Mouse (Mus musculus) monocyte, adult 5-6 weeks (primary cell): ENCODE results near the gene Ranbp3. TPM values are rescaled to one million over a fixed set of nuclear protein-coding genes. Genes with fewer than 3 reads are reported as not detected.
A peak's percentile ranks its signal among the peaks of the same experiment; 100 is the strongest.
"Not testable (repeated sequence)": the region's sequence is repeated elsewhere in the genome, so short reads cannot be mapped to it uniquely, and the experiment has no call there.

Experiments
- ATAC-seq: fragments of 153-309, 156-312 bp; replicated peaks from 2 replicates; pipeline ENCODE4 v1.8.0; 2017; ENCODE audit warnings: mild to moderate bottlenecking; ENCODE audit not compliant: low TSS enrichment, insufficient number of reproducible peaks, severe bottlenecking, poor library complexity, low FRiP score
- total RNA-seq: library from RNA; stranded (forward); fragments of 200-1000, 200-491, 200-594 nt; gene quantifications from 3 replicates; pipeline ENCODE4 v1.2.3, GENCODE M21; 2017

Ranbp3 gene
- 55.6 to 66.4 TPM (median 62.1 TPM) in 3 replicates for total RNA-seq

DNA sequence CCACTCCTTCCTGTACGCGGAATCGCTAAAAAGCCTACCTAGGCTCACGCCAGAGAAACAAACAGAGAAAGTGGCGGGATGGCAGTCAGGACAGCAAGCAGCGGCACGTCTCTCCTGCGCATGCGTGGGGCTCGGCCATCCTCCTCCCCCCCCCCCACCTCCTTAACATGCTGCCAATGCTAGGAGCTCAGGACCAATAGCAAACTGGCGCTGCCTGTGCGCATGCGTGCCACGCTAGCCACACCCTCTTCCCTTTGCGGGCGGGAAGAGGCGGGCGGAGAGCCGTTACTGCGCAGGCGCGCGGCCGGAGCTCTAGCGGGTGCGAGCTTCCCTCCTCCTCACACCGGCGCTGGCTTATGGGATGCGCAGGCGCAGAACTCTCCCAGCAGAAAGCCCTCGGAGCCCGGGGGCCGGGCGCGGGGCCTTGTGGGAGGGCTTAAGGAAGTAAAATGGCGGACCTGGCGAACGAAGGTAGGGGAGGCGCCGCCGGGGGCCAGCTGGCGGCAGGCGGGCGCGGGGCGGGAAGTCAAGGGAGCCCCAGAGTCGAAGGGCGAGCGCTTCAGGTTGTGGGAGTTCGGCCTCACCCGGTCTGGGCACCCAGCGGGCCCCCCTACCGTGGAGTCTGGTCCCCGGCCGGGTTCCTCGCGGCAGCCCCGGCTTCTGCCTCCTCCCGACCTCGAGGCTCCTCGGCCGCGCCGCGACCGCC lies at the start of gene Ranbp3:
Gene Ranbp3, plus strand, starts transcription at position 354 of the 706 bp plus-strand sequence.
- ATAC-seq = peak; percentile 89

DNA sequence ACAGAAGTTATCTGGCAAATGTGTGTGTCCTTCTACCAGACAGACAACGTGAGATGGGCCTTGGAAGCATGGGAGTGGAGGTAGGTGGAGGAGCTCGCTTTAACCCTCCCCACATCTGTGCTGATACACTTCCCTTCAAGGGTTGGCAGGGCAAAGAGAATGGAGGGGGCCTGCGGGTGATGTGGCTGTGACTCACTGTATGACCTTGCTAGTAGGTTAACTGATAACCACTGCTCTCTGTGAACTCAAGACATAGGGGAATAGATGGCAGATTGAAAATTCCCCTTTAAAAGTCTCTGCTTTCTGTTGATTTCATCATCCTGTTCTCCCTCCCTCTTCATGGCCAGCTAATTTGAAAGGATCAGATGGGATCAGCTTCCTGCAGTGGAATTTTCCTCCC lies 47.6 kb upstream of the Ranbp3 start:
- ATAC-seq = no peak

DNA sequence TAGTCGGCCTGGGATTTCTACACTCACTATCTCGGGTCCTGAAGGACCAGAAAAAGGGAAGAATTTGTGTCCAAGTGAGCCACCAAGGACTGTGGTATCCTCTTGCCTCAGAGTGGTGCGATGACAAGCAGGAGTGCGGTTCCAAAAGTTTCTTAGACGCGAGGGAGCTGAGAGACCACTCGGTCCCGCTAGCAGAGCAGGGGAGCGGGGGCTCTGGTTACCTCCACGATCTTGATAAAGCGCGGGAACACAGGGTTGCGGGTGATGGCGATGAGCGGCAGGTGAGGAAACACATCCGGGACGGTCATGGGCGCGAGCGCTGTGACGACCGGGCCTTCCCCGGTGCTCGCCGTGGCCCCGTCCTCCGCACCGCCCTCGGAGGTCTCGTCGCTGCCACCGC lies 46.8 kb upstream of the Ranbp3 start:
- ATAC-seq = no peak

DNA sequence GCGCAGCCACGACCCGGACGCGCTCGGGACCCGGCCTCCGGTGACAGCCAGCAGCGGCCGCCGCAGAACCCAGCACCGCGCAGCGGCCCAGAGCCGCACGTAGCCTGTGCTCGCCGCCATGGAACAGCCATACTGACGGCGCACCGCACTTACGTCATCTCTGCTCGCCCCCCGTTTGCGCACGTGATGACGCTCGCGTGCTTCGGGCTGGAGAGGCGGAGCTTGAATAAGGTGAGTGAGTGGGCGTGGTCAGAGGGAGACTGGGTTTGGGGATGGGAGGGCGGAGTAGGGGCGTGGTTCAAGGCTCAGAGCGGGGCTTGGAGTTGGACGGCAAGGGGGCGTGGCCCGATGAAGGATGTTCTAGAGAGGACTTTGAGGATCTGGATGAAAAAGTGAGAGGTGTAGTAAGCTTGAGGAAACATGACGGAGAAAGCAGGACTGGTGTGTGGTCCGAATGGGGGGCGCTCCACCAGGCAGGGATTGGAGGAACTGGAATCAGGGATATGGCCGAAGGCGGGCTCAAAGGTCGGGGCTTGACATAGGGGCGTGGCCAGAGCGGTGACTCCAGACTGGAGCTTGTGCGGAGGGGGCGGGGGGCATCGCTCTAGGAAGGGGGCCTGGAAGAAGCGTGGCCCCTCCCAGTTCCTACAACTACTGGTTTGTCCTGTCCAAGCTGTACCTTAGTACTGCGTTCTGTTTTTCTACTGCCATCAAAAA lies 46.2 kb upstream of the Ranbp3 start, which contains the start of gene Lonp1:
Gene Lonp1, minus strand, starts transcription at position 134 of the 717 bp plus-strand sequence.
- peak; percentile 91 for ATAC-seq

DNA sequence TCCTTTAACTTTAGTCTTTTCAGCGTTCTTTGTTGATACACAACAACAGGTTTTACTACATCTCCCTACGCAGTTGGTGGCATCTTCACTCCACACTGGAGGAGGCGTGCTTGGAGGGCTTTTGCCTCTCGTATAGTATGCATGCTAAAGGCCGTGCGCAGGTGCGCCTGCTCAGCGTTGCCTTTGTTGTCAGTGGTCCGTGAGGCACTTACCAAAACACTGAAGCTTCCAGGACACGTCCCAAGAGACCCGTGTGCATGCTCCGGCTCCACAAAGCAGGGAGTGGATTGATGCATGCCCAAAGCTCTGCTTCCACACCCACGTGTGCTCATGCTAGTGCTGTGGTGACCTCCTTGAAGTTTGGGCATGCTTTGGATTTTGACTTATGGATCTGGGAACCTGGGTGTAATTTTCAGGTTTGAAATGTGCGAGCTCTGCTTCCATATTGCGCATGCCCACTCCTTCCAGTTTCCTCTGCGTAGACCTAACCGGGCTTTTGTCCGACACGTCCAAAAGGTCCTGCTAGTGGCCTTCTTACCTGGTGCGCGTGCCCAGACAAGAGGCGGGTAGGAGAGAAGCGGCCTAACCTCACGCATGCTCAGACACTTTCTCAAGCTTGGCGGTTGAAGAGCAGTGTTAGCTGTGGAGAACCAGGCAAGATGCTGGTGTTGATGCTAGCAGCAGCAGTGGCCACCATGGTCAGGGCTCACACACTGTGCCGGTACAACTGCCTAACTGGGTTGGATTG lies 45.4 kb upstream of the Ranbp3 start, which contains the start of gene Catsperd:
Gene Catsperd, plus strand, starts transcription at position 614 of the 748 bp plus-strand sequence.
- ATAC-seq = no peak

DNA sequence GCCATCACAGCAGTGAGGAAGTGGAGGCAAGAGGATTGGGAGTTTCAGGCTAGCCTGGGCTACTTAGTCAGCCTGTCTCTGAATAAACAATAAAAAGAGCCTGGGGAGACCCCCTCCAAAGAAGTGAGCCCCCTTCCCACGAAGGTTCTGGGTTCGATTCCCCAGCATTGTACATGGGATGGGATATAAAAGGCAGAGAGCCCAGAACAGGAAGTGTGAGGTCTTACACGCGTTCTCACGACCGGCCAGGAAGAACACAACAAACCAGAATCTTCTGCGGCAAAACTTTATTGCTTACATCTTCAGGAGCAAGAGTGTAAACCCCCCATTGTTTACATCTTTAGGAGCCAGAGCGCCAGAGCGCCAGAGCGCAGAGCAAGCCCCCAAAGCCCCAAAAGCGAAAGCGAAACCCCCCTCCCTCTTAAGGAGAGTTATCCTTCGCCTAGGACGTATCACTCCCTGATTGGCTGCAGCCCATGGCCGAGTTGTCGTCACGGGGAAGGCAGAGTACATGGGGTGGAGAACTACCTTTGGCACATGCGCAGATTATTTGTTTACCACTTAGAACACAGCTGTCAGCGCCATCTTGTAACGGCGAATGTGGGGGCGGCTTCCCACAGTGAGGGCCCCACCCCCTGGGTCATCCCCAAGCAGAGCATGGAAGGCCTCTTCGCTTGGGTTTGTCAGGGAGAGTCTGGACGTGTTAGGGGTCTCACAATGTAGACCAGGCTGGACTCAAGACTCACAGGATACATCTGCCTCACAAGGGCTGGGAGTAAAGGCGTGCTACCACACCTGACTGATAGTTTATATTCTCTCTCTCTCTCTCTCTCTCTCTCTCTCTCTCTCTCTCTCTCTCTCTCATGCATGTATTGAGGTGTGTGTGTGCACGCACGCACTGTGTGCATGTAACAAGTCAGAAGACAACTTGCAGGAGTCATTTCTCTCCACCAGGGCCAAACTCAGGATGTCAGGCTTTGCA lies 43.0 kb upstream of the Ranbp3 start:
- not testable (repeated sequence) for ATAC-seq

DNA sequence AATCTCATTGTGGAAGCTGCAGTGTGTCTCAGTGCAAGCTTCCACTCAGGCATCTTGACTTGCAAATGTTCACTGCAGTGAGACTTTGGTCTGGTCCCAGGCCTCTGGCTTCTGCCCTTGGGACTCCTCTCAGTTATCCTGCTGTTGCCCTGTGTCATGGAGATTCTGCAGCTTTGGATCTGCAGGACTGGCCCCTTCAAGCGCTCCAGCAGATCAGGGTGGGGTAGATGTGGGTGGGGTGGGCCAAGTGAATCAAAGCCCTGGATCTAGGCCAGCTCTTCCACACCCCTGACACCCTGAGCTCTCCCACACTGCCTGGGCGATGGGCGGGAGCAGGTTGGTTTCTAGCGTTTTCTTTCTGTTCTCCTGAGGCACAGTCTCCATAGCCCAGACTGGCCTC lies 41.3 kb upstream of the Ranbp3 start:
- no peak for ATAC-seq

DNA sequence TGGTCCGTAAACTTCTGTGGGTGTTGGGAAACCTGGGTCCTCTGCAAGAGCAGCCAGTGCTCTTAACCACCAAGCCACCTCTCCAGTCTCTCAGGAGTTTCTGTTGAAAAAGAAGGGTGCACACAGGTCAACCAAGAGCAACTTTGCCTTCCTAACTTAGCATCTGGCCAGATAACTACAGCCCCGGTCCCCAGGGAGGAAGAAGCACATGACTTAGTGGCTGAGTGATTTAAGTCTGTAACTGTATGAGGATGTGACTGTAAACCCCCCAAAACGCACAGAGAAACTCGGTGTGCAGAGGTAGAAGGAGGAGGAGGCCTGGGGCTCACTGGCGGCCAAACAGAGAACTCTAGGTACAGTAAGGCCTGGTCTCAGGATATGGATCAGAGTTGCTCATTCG lies 39.1 kb upstream of the Ranbp3 start:
- no peak for ATAC-seq

DNA sequence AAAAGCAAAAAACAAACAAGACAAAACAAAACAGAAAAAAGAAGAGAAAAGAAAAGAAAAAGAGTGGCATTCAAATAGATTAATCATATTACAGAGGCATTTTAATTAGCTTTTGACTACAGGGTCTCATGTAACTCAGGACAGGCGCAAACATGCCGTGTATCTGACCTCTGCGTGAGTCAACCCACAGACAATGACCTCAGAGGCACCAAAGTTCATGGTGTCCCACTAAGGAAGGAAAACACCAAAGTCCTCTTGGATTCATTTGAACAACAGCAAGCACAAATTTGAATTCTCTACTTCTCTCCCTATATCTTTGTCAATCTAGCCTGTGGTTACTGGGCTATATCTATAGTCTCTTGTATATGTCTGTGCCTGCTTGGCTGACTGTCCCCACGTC lies 29.9 kb upstream of the Ranbp3 start:
- ATAC-seq = no peak

DNA sequence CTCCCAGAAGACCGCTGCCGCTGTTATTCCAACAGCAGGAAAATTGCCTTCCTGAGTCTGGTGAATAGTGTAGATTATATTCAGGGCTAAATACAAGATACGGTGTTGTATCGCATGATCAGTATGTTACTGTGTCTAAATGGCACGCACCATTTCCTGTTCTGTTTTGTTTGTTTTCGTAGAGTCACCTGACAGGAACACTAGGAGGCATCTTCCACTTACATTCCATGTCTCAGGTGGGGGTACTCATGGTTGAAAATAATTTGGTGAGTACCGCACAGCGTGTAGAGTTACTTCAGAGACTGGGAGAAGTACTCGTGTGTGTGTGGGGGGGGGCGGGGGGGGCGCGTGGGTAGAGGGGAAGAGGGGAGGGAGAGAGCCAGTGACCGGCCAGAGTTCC lies 25.5 kb upstream of the Ranbp3 start:
- ATAC-seq = no peak

DNA sequence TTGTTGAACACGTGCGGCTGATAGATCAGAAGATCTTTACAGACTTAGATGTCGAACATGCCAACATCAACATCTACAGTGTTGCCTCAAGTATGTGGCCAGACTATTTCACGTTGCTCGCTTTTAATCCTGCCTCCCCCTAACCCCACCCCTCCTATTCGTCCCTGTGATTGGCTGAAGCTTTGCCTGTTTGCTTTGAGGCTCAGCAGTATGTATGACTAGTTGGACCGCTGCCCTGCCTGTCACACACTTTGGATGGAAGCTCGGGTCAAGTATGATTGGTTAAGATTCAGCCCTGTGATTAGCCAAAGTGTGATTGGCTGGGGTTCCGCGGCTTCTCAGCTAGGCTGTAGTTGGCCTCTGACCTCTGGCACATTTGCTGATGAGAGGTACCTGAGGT lies 21.3 kb upstream of the Ranbp3 start:
- ATAC-seq = no peak

DNA sequence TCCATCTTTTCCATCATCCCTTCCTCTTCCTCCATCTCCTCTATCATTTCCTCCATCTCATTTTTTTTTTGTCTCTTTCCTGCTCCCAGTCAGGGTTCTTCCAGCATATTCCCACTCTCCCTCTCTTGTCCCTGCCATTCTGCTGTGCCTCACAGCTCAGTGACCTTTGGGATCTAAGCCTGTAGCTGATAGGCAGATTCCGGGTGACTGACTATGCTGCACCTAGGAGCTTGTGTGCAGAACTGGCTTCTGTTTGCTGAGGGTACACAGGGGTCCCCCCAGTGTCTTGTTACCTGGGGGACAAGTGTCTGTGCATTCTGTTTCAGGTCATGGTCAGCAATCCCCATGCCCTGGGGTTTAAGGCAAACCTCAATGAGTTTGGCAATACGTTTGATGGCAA lies 18.3 kb upstream of the Ranbp3 start:
- ATAC-seq = no peak

DNA sequence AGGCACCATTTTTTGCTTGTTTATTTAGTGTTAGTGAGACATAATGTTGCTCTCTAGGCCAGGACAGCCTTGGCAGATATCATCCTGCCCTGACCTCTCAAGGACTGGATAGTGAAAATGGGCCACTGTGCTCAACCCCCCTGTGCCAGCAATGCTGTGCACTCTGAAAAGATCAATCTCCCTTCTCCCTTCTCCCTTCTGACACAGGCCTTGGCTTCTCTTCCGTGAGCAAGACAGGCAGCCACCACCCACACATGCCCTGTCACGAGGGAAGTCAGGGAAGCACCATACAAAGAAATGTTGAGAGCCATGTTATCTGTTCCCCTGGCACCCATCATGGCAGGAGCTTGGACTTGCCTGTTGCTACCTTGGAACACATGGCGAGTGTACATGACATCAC lies 17.8 kb upstream of the Ranbp3 start:
- no peak for ATAC-seq

DNA sequence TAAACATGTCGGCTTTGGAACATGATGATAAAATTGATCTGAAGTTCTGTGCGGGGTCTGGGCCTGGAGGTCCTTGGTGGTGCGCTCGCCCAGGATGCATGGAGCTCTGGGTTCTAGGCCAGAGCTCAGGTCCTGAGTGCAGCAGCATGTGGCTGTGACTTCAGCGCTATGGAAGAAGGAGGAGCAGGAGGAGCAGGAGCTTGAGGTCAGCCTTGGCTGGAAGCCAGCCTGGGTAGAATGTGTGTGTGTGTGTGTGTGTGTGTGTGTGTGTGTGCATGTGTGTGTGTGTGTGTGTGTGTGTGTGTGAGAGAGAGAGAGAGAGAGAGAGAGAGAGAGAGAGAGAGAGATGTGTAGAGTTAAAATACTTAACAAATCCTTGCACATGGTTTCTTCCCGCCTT lies 16.9 kb upstream of the Ranbp3 start:
- ATAC-seq = no peak

DNA sequence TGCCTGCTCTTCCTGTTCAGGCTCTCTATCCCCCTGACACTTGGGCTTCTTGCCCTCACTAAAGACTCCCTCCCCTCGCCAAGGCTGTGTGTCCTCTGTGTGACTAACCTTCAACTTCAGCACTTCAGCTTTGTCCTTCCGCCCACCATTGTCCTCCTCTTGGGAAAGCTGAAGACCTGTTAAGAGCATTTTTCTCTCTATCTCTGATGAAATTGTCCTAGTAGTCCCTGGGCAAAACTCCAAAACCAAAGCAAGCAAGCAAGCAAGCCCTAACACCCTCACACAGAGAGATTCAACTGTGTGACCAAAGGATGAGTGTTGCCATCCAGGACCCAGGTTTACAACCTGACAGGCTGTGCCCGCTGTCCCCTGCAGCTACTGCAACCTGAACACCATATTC lies 9.4 kb upstream of the Ranbp3 start:
- ATAC-seq = no peak

DNA sequence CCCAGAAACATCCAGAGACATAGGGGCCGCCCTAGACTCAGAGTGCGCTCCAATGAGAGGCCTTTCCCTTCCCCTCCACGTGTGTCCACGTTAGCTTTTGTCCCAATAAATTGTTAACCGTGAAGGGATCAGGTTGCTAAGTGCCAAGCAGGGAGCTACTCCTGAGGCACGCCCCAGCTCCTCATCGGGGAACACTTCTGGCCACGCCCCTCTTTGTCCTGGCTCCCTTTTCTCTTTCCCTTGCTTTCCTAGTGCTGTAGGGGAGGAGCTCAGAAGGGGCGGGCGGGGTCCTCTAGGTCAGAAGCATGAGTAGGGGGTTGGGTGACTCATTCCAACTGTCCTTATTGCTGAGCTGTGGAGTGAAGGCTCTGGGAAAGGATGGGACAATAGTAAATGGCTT lies 8.8 kb upstream of the Ranbp3 start:
- no peak for ATAC-seq

DNA sequence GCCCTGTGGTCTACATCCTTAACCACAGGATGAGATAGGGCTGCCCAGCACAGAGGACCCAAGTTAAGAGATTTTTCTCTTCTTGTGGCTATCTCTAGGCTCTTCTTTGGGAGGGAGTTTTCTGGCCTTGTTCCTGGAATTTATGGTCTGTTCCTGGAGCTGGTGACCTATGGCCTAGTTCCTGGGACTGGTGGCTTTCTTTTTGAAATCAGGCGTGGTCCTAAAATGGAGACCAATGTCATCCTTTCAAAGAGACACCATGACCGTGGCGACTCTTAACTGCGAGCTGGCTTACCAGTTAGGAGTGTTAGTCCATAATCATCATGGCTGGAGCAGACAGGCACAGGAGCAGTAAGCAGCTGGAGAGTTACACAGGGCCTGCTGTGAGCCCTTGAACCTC lies 6.7 kb upstream of the Ranbp3 start:
- ATAC-seq = no peak

DNA sequence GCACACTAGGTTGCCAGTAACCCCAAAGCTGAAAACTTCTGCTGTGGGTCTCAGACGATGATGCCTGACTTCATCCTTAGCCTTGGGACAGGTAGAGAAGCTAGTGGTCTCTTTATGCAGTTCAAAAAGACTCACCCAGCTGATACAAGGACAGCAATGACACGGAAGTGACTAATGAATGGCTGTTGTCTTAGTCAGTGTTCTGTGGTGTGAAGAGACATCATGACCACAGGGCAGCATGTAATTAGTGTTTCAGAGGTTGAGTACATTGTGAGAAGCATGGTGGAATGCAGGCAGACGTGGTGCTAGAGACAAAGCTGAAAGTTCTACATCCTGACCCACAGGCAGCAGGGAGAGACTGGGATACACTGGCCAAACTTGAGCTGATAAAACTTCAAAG lies 5.5 kb upstream of the Ranbp3 start:
- ATAC-seq = no peak
